Mouse (Mus musculus) megakaryocyte, embryonic 14.5 days (primary cell): ENCODE data around the gene Rmnd5b.

ENCODE experiments used
- FLI1 ChIP-seq: IDR thresholded peaks from 2 replicates; pipeline ENCODE4 v1.6.1; 2012; ENCODE audit warnings: low read length, inconsistent platforms, mixed read lengths
- GATA1 ChIP-seq: IDR thresholded peaks from 3 replicates; pipeline ENCODE4 v1.6.1; 2012; ENCODE audit warnings: mixed read lengths, low read length, inconsistent platforms, borderline replicate concordance

- TF ChIP-seq GATA1 (no peak), FLI1 (no peak)
Measured at GRCm38 (mm10) chr11:51662632-51663031, 26.9 kb upstream of the Rmnd5b start.
